Mouse (Mus musculus) T-cell, adult 2 months (primary cell): ENCODE data around the gene B4galnt2.

Source experiments
- DNase-seq: peaks from one replicate; pipeline ENCODE4 v3.0.0; 2022; ENCODE audit warnings: low spot score

The B4galnt2 gene

GRCm38 (mm10) chr11:95840694-95841497, 73.8 kb downstream of the B4galnt2 start:
- no peak for DNase-seq

GRCm38 (mm10) chr11:95838999-95839868, 75.5 kb downstream of the B4galnt2 start:
- DNase-seq, result no peak

- DNase-seq, result no peak
These were observed 76.1 kb downstream of the B4galnt2 start for GRCm38 (mm10) chr11:95838598-95838997.

- no peak for DNase-seq
These were observed 77.6 kb downstream of the B4galnt2 start, which contains the start of gene Gngt2 for GRCm38 (mm10) chr11:95837059-95837458. Gene Gngt2, plus strand, starts transcription at chr11:95837216.

- no peak for DNase-seq
These were observed 78.3 kb downstream of the B4galnt2 start for GRCm38 (mm10) chr11:95836433-95836832.

GRCm38 (mm10) chr11:95835832-95836231, 78.9 kb downstream of the B4galnt2 start:
- DNase-seq, result no peak

- DNase-seq, result peak; percentile 80
These were observed 79.7 kb downstream of the B4galnt2 start for GRCm38 (mm10) chr11:95834742-95835710.

GRCm38 (mm10) chr11:95834143-95834667, 80.5 kb downstream of the B4galnt2 start:
- DNase-seq, result peak; percentile 74

- DNase-seq, result no peak
These were observed 81.0 kb downstream of the B4galnt2 start for GRCm38 (mm10) chr11:95833631-95834142.

GRCm38 (mm10) chr11:95833006-95833570, 81.6 kb downstream of the B4galnt2 start:
- no peak for DNase-seq

GRCm38 (mm10) chr11:95832129-95833005, 82.3 kb downstream of the B4galnt2 start:
- DNase-seq, result no peak

- no peak for DNase-seq
These were observed 83.0 kb downstream of the B4galnt2 start for GRCm38 (mm10) chr11:95831641-95832040.

GRCm38 (mm10) chr11:95831276-95831619, 83.4 kb downstream of the B4galnt2 start:
- DNase-seq, result no peak

- DNase-seq, result peak; percentile 30
These were observed 84.0 kb downstream of the B4galnt2 start for GRCm38 (mm10) chr11:95830411-95831275.

- no peak for DNase-seq
These were observed 85.1 kb downstream of the B4galnt2 start for GRCm38 (mm10) chr11:95829526-95830050.

GRCm38 (mm10) chr11:95828181-95828964, 86.3 kb downstream of the B4galnt2 start:
- no peak for DNase-seq

- DNase-seq, result peak; percentile 59
These were observed 87.1 kb downstream of the B4galnt2 start for GRCm38 (mm10) chr11:95827464-95828085.

GRCm38 (mm10) chr11:95827168-95827447, 87.6 kb downstream of the B4galnt2 start:
- DNase-seq, result no peak
